Mouse (Mus musculus): Measurements from ENCODE around the gene Ccdc88a. TPM values are rescaled to one million over a fixed set of nuclear protein-coding genes. Genes with fewer than 3 reads are reported as not detected.

Gene Ccdc88a
- polyA plus RNA-seq (2015; fragmentation: Nextera tagmentation; extraction: Ambion mirVana), result 22.2 and 22.4 TPM in 2 replicates

- H3K4me3 ChIP-seq (ENCODE audit: low read length), result peak within 1 kb of the TSS; percentile 93
- no peaks in the 10 kb centered on the region for H3K27me3 ChIP-seq (ENCODE audit: control insufficient read depth, insufficient read depth, low read depth, low read length)
- peaks cover 7% of the 10 kb centered on the region for H3K4me1 ChIP-seq (replicated peaks; ENCODE audit: control insufficient read depth, insufficient read depth, low read length)
- peak within 1 kb of the TSS; percentile 82 for H3K9ac ChIP-seq (ENCODE audit: low read length)
- peak; percentile 96 for ATAC-seq (ENCODE audit: low read depth)
- no peaks in the 10 kb centered on the region for H3K36me3 ChIP-seq (ENCODE audit: control insufficient read depth, insufficient read depth, low read length)
- peak within 1 kb of the TSS; percentile 75 for H3K4me2 ChIP-seq (ENCODE audit: low read depth, low read length)
- 0% methylated on average over 82 of the region's 107 CpGs for WGBS
- no peaks in the 10 kb centered on the region for H3K9me3 ChIP-seq (ENCODE audit: control insufficient read depth, low read length)
- peak within 1 kb of the TSS; percentile 93 for H3K27ac ChIP-seq (ENCODE audit: low read length)
These were observed at the start of gene Ccdc88a for GRCm38 (mm10) chr11:29373396-29374273. Gene Ccdc88a (plus strand): TSS chr11:29373658.

DNA sequence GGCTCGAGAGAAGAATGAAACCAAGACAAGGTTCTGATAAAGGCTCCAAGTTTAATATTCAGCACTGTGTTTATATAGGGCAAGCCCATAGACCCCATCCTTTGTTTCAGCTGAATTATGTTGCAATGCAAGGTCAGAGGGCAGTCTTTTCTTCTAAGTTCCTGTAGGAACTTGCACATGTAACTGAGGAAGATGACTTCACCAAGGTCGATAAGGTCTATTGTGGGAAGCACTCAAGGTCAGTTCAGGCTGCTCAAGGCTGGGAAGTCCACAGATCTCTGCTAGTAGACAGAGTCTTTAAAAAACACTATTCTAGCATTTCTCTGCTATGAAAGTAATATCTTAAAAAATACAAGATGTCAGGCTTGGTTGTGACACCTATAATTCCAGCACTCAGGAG, 38.0 kb upstream of the Ccdc88a start:
- Histone ChIP-seq H3K4me3 (ENCODE audit: low read length) (no peak overlapping the region), H3K4me2 (ENCODE audit: low read depth, low read length) (no peak overlapping the region), H3K36me3 (ENCODE audit: control insufficient read depth, insufficient read depth, low read length) (no peaks in the 10 kb centered on the region), H3K27me3 (ENCODE audit: control insufficient read depth, insufficient read depth, low read depth, low read length) (no peaks in the 10 kb centered on the region), H3K9ac (ENCODE audit: low read length) (no peak overlapping the region), H3K9me3 (ENCODE audit: control insufficient read depth, low read length) (no peaks in the 10 kb centered on the region), H3K4me1 (replicated peaks; ENCODE audit: control insufficient read depth, insufficient read depth, low read length) (no peaks in the 10 kb centered on the region), H3K27ac (ENCODE audit: low read length) (no peak overlapping the region)
- no peak for ATAC-seq (ENCODE audit: low read depth)
- WGBS, result 63% methylated on average over 2 of the region's 2 CpGs

DNA sequence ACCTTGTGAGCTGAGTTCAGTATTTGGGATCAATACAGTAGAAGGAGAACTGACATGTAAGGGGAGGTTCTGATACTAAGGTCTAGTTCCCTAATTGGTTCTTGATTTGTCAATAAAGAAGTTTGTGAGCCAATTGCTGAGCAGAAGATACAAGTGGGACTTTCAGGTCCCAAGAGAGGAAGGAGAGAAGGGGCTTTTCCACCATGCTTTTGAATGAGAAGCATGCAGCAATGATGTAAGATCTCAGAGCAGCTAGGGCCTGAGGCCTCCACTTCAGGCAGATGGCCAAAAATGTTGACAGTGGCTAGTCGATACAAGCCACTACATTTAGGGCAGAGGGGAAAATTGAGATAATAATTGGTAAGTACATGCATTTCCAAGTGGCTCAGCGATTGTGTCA, 32.2 kb upstream of the Ccdc88a start:
- no peak for ATAC-seq (ENCODE audit: low read depth)
- Histone ChIP-seq H3K27ac (ENCODE audit: low read length) (no peak overlapping the region), H3K4me3 (ENCODE audit: low read length) (no peak overlapping the region), H3K36me3 (ENCODE audit: control insufficient read depth, insufficient read depth, low read length) (no peaks in the 10 kb centered on the region), H3K4me1 (replicated peaks; ENCODE audit: control insufficient read depth, insufficient read depth, low read length) (no peaks in the 10 kb centered on the region), H3K9ac (ENCODE audit: low read length) (no peak overlapping the region), H3K27me3 (ENCODE audit: control insufficient read depth, insufficient read depth, low read depth, low read length) (no peaks in the 10 kb centered on the region), H3K4me2 (ENCODE audit: low read depth, low read length) (no peak overlapping the region), H3K9me3 (ENCODE audit: control insufficient read depth, low read length) (no peaks in the 10 kb centered on the region)
- WGBS, result 47% methylated on average over 2 of the region's 2 CpGs

DNA sequence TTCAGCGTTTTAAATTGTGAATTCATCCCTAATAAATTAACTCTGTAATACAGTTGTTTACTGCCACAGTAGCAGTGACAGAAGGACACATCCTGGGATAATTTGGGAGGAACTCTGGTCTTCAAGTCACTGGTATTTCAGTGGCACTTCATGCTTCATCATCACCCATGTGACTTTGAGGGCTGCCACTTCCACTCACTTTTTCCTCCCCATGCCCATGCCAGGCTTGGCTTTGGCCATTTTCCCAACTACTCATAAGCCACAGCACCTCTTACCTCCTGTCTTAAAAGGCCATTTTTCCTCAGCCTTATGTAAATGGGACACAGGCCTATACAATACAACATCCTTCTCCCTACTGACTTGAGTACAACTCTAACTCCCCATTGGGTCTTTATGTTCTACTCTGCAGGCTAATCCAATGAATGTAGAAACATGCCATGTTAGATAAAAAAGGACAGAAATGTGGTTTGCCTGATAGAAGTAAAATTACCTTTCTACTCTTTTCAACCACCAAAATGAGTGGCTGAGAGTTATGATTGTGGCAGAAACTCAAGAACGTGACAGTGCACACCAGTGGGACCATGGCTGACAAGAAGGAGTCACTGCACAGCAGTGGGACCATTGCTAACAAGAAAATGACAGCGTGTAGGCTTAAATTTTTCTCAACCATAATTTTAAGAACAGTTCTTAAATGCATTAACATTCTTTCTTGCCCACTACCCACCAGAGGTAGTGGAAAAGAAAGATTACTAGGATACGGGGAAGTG, 28.4 kb upstream of the Ccdc88a start:
- 75% methylated on average over 4 of the region's 4 CpGs for WGBS
- H3K9me3 ChIP-seq (ENCODE audit: control insufficient read depth, low read length), result no peaks in the 10 kb centered on the region
- H3K4me3 ChIP-seq (ENCODE audit: low read length), result no peak overlapping the region
- H3K36me3 ChIP-seq (ENCODE audit: control insufficient read depth, insufficient read depth, low read length), result no peaks in the 10 kb centered on the region
- no peaks in the 10 kb centered on the region for H3K27me3 ChIP-seq (ENCODE audit: control insufficient read depth, insufficient read depth, low read depth, low read length)
- H3K27ac ChIP-seq (ENCODE audit: low read length), result no peak overlapping the region
- no peaks in the 10 kb centered on the region for H3K4me1 ChIP-seq (replicated peaks; ENCODE audit: control insufficient read depth, insufficient read depth, low read length)
- ATAC-seq (ENCODE audit: low read depth), result no peak
- no peak overlapping the region for H3K9ac ChIP-seq (ENCODE audit: low read length)
- no peak overlapping the region for H3K4me2 ChIP-seq (ENCODE audit: low read depth, low read length)

DNA sequence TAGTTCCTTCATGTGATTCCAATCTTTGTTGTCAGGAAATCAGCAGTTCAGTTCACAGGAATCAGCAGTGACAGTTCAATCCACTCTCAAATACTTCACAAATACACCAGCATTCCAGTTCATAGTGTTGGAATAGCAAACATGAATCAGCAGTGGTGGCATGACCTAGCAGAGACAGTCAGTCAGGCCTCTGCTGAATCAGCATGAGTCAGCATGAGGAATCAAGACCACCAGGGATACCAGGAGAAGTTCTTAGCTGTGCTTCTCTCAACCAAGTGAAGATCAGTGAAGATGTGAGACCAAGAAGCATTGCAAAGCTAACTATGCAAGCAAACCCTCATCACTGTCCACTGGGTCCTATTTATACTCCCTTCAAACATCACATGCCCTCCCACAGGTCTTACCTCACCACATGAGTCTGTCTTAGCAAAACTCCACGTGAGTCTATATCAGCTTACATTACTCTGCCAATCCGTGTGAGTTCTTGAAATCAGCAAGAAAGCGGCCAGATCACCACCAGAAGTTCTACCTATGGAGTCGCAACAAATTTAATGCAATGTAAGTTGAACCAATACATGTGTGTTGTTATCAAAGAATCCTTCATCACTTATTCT, 27.7 kb upstream of the Ccdc88a start:
- Histone ChIP-seq H3K9ac (ENCODE audit: low read length) (no peak overlapping the region), H3K4me1 (replicated peaks; ENCODE audit: control insufficient read depth, insufficient read depth, low read length) (no peaks in the 10 kb centered on the region), H3K9me3 (ENCODE audit: control insufficient read depth, low read length) (no peaks in the 10 kb centered on the region), H3K4me3 (ENCODE audit: low read length) (no peak overlapping the region), H3K27ac (ENCODE audit: low read length) (no peak overlapping the region), H3K36me3 (ENCODE audit: control insufficient read depth, insufficient read depth, low read length) (no peaks in the 10 kb centered on the region), H3K27me3 (ENCODE audit: control insufficient read depth, insufficient read depth, low read depth, low read length) (no peaks in the 10 kb centered on the region), H3K4me2 (ENCODE audit: low read depth, low read length) (no peak overlapping the region)
- 74% methylated on average over 4 of the region's 4 CpGs for WGBS
- no peak for ATAC-seq (ENCODE audit: low read depth)

DNA sequence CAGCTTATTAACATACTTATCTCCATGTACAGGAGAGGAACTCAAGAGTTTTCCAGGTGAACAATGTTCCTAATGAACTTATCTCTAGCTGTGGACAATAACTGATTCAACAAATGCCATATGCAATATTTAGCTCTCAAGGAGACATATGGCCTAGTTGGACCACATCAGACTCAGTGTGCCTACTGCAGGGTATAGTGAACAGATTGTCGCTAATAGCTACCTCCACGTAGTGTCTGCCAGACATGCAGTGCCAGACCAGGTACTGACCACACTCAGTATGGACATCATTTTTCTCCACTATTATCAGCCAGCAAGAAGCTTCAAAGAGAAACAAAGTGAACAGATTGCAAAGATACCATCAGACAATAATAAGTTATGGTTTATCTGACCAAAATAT, 22.6 kb upstream of the Ccdc88a start:
- no peaks in the 10 kb centered on the region for H3K4me1 ChIP-seq (replicated peaks; ENCODE audit: control insufficient read depth, insufficient read depth, low read length)
- no peak overlapping the region for H3K4me2 ChIP-seq (ENCODE audit: low read depth, low read length)
- no peak overlapping the region for H3K4me3 ChIP-seq (ENCODE audit: low read length)
- ATAC-seq (ENCODE audit: low read depth), result no peak
- no peaks in the 10 kb centered on the region for H3K36me3 ChIP-seq (ENCODE audit: control insufficient read depth, insufficient read depth, low read length)
- WGBS, result 86% methylated on average over 2 of the region's 2 CpGs
- no peaks in the 10 kb centered on the region for H3K27me3 ChIP-seq (ENCODE audit: control insufficient read depth, insufficient read depth, low read depth, low read length)
- H3K27ac ChIP-seq (ENCODE audit: low read length), result no peak overlapping the region
- no peak overlapping the region for H3K9ac ChIP-seq (ENCODE audit: low read length)
- no peaks in the 10 kb centered on the region for H3K9me3 ChIP-seq (ENCODE audit: control insufficient read depth, low read length)

- ATAC-seq (ENCODE audit: low read depth), result no peak
- Histone ChIP-seq H3K36me3 (ENCODE audit: control insufficient read depth, insufficient read depth, low read length) (no peaks in the 10 kb centered on the region), H3K4me3 (ENCODE audit: low read length) (no peak overlapping the region), H3K27me3 (ENCODE audit: control insufficient read depth, insufficient read depth, low read depth, low read length) (no peaks in the 10 kb centered on the region), H3K27ac (ENCODE audit: low read length) (no peak overlapping the region), H3K4me1 (replicated peaks; ENCODE audit: control insufficient read depth, insufficient read depth, low read length) (no peaks in the 10 kb centered on the region), H3K4me2 (ENCODE audit: low read depth, low read length) (no peak overlapping the region), H3K9ac (ENCODE audit: low read length) (no peak overlapping the region), H3K9me3 (ENCODE audit: control insufficient read depth, low read length) (no peaks in the 10 kb centered on the region)
- WGBS, result 78% methylated on average over 1 of the region's 1 CpGs
These were observed 21.2 kb upstream of the Ccdc88a start for GRCm38 (mm10) chr11:29352214-29352613.

GRCm38 (mm10) chr11:29368161-29368560, 5.3 kb upstream of the Ccdc88a start:
- no peaks in the 10 kb centered on the region for H3K4me1 ChIP-seq (replicated peaks; ENCODE audit: control insufficient read depth, insufficient read depth, low read length)
- no peak overlapping the region for H3K27ac ChIP-seq (ENCODE audit: low read length)
- WGBS, result 60% methylated on average over 1 of the region's 1 CpGs
- H3K4me2 ChIP-seq (ENCODE audit: low read depth, low read length), result no peak overlapping the region
- no peaks in the 10 kb centered on the region for H3K9me3 ChIP-seq (ENCODE audit: control insufficient read depth, low read length)
- H3K9ac ChIP-seq (ENCODE audit: low read length), result no peak overlapping the region
- H3K36me3 ChIP-seq (ENCODE audit: control insufficient read depth, insufficient read depth, low read length), result no peaks in the 10 kb centered on the region
- no peak for ATAC-seq (ENCODE audit: low read depth)
- no peak overlapping the region for H3K4me3 ChIP-seq (ENCODE audit: low read length)
- H3K27me3 ChIP-seq (ENCODE audit: control insufficient read depth, insufficient read depth, low read depth, low read length), result no peaks in the 10 kb centered on the region

DNA sequence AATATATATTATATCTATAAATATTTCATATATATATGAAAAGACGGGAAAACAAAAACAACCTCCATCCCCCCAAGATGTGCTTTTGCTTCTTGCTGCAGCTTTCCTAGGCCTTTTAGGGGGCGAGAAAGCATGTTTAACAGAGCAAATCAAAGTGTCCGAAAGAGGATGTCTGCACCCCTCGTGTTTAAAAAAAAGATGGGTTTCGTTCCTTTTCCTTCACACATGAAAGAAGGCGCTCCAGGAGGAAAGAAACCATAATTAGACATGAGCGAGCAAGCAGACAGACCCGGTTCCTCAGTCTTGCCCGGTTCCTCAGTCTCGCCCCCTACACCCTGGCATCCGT, 435 bp upstream of the Ccdc88a start:
- no peak for ATAC-seq (ENCODE audit: low read depth)
- WGBS, result 3% methylated on average over 10 of the region's 11 CpGs
- H3K27ac ChIP-seq (ENCODE audit: low read length), result peak overlapping the region; percentile 47; the same call in 1 of the 2 replicates

More for the DNA sequence above, 435 bp upstream of the Ccdc88a start:
- no peaks in the 10 kb centered on the region for H3K27me3 ChIP-seq (ENCODE audit: control insufficient read depth, insufficient read depth, low read depth, low read length)
- peaks cover 7% of the 10 kb centered on the region for H3K4me1 ChIP-seq (replicated peaks; ENCODE audit: control insufficient read depth, insufficient read depth, low read length)
- H3K4me3 ChIP-seq (ENCODE audit: low read length), result peak overlapping the region; percentile 93
- peak overlapping the region; percentile 75 for H3K4me2 ChIP-seq (ENCODE audit: low read depth, low read length)
- no peaks in the 10 kb centered on the region for H3K36me3 ChIP-seq (ENCODE audit: control insufficient read depth, insufficient read depth, low read length)
- peak overlapping the region; percentile 82 for H3K9ac ChIP-seq (ENCODE audit: low read length)
- H3K9me3 ChIP-seq (ENCODE audit: control insufficient read depth, low read length), result no peaks in the 10 kb centered on the region
